Mouse (Mus musculus) testis, adult 2 months (tissue): Measurements from ENCODE around the gene Scgb1c1.

Source experiments
- CTCF ChIP-seq: fragments of 200-500 bp; IDR thresholded peaks from 2 replicates; pipeline ENCODE4 v1.5.1; 2012; ENCODE audit warnings: low read depth, mild to moderate bottlenecking, inconsistent platforms, low read length, moderate library complexity; ENCODE audit not compliant: control insufficient read depth, insufficient read depth, insufficient replicate concordance
- POLR2A ChIP-seq: fragments of 200-500 bp; IDR thresholded peaks from 2 replicates; pipeline ENCODE4 v1.6.1; 2012; ENCODE audit warnings: low read depth, mild to moderate bottlenecking, inconsistent platforms, low read length, moderate library complexity; ENCODE audit not compliant: control insufficient read depth

DNA sequence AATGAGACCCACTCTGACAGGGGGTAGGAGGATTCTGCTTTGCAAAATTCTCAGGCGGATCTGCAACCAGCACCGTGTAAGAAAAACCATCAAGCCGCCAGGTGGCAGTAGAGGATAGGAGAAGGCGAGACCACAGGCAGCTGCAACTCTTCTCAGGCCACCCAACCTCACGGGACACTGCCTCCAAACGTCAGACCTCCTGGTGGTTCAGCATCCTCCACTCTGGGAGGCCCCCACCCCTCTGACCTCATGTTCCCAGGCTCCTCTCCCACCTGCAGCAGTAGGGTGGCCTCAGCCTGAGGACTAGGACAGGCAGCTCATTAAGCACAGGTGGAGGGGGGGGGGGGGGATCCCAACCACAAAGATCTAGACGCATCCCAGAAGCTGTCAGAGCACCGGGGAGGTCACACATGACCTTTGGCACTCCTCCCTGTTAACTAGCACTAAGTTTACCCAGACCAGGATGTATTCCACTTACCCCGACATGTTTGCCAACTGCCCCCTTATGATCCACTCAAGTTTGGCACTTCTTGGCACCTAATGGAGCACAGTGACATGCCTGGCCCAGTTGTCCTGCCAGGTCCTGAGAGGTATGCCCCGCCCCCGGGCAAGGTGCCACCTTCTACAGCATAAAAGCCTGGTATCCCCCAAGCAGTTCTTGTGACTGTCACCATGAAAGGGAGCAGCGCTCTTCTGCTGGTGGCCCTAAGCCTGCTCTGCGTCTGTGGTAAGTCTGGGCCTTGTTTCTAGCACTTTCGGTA lies at the start of gene Scgb1c1:
- peak; percentile 68; the same call in 1 of the 2 replicates for TF ChIP-seq CTCF
- TF ChIP-seq POLR2A = no peak
